Mouse (Mus musculus) retina, postnatal 1 day (tissue): ENCODE data around the gene Olfr164.

Source experiments
- DNase-seq: peaks from one replicate; pipeline ENCODE4 v3.0.0-alpha.2; 2012

Gene Olfr164

DNA sequence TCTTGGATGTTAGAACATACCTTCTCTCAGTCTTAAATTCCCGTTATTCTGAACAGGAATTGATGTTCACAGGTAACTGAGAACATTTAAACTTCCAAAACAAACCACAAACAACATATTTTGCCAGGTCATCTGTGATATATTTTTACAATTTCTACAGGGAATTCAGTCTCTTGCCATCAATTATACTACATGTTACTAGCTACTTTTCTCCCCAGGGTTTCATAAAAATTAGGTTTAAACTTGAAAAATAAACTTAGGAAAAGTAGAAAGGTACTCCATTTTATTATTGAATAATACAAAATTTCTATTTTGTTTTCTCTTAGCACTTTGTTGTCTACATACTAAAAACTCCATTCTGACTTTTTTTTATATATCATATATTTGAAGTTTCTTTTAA lies at the start of gene Olfr164:
Gene Olfr164 (minus strand): TSS at position 101 of the 400 bp plus-strand sequence.
- DNase-seq: no peak

DNA sequence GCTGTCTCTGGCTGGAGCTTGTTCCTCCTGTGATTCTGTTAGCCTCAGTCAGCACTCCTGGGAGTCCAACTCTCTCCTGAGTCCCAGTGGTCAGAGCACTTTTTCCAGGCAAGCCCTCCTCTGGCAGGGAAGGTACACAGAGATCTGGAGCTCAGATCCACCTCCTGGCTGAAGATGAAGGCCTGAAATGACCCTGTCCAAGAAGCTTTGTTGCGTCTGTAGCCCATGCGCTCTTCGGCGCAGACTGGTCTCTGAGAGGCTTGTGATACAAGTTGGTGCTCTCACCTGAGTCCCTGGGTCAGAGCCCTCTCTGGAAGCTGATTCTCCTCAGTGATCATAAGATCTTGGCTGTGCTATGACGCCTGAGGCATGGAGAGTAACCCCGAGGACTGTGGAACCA lies 35.2 kb upstream of the Olfr164 start:
- no peak for DNase-seq

DNA sequence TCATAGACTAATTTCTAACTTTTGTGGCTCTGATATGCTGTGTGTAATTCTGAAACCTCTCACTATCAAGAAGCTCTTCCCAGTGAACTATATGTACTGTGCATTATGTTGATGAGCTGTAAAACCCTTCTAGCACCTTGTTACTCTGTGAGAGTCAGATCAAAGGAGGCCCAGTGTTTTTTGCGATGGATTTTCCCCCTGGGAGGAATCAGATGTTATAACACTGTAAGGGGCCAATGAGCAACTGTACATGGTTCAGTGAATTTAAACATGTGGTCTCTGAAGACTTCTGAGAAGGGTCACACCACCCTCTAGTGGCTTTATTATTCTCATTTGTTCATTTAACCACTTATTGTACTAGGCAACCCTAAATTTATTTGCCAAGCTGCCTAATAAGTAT lies 50.6 kb downstream of the Olfr164 start:
- DNase-seq: peak; percentile 14

DNA sequence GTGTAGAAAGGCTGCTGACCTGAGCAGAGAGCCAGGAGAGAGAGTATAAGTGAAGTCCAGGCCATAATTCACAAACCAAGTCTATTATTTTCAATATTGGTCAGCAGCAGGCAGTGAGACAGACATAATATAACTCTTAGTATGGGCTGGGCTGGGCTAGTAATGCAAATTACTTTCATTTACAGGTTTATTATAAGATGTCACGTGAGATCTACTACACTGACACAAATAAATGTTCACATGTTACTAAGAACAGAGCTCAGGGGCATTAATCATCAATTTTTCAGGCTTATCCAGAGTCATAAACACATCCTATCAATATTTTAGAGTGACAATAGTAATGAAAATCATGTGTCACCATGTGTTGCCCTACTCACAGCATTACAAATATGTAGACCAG lies 53.1 kb downstream of the Olfr164 start:
- no peak for DNase-seq

GRCm38 (mm10) chr16:19245835-19246234 lies 68.0 kb downstream of the Olfr164 start:
- no peak for DNase-seq

DNA sequence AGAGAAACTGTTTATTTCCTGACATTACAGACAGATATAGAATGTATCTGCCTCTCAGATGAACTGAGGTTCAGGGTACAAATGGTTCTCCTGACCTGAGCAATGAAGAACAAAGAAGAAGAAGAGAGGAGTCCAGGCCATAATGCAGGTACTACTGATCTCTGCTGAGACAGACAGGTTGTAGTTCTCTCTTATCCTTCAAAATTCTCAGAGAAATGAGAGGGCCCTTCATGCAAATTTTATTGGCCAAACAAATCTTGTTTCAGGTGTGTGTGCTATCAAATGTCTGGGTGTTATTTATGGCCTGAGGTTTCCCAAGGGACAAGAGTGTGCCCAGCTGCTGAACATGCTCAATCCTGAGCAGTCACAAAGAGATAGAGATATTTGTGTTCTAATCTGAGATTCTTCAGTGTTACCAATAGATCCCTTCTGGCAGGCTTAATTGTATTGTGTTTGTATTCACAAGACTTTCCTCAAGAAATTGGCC lies 72.3 kb downstream of the Olfr164 start:
- DNase-seq: no peak

DNA sequence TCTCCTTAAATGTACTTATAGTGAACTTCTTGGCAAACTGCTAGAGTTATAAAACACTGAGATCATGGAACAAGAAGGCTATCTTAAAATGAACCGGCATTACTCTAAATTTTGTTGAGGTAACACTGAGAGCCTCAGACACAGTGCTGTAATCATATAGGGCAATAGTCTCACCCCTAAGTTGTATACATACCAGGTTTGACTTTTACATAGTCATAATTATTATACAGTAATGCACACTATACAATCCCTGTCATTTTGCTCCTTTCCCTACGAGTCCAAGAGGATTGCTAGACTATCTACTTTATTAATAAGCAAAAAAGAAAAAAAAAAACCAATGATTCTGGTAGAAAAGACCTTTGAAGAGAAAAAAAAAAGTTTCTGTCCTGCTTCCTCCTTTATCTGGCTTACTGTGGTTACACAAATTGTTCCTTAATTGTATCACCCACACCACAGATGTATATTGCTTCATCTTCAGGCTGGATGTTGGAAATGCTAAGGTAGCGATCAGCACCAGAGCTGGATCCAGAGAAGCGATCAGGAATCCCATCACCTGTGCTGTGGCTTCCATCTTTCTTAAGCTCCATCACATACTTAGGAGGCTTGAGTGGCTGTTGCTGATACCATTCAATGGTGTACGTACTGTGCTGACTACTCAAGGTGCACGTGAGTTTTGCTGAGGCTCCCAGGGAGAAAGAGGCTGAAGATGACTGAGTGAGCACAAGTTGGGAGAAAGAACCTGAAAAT lies 72.9 kb downstream of the Olfr164 start:
- no peak for DNase-seq

DNA sequence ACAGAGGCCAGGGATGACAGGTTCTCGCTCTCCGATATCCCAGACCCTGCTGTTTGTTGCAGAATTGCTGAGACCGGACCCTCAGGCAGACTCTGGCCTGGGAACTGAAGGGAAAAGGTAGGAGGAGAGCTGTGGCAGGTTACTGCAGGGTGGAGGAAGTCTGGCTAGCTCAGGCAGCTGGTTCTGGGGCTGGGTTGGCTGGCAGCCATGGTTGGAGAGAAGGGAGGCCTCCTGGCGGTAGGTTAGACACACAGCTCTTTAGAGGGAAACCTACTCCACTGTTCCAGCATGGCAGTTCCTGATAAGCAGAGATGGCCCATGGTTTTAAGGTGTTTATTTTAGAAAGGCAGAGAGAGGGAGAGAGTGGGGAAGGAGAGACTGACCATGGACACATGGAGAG lies 77.1 kb downstream of the Olfr164 start:
- DNase-seq: no peak
